Mouse (Mus musculus): ENCODE data around the gene Fig4.
A peak's percentile ranks its signal among the peaks of the same experiment; 100 is the strongest.

Gene Fig4

GRCm38 (mm10) chr10:41302689-41303431 is at the start of gene Fig4:
Gene Fig4, minus strand, starts transcription at chr10:41303260.
- Histone ChIP-seq H3K27me3 (ENCODE audit: control insufficient read depth, insufficient read depth, low read length, poor library complexity, severe bottlenecking) (no peaks in the 10 kb centered on the region), H3K36me3 (ENCODE audit: control insufficient read depth, insufficient read depth, low read length, poor library complexity, severe bottlenecking) (no peaks in the 10 kb centered on the region)
- DNase-seq (ENCODE audit: low read depth, low spot score): peak; percentile 95

- DNase-seq (ENCODE audit: low read depth, low spot score): no peak
- Histone ChIP-seq H3K36me3 (ENCODE audit: control insufficient read depth, insufficient read depth, low read length, poor library complexity, severe bottlenecking) (no peaks in the 10 kb centered on the region), H3K27me3 (ENCODE audit: control insufficient read depth, insufficient read depth, low read length, poor library complexity, severe bottlenecking) (no peaks in the 10 kb centered on the region)
Measured at GRCm38 (mm10) chr10:41341346-41341745, 38.3 kb upstream of the Fig4 start.

DNA sequence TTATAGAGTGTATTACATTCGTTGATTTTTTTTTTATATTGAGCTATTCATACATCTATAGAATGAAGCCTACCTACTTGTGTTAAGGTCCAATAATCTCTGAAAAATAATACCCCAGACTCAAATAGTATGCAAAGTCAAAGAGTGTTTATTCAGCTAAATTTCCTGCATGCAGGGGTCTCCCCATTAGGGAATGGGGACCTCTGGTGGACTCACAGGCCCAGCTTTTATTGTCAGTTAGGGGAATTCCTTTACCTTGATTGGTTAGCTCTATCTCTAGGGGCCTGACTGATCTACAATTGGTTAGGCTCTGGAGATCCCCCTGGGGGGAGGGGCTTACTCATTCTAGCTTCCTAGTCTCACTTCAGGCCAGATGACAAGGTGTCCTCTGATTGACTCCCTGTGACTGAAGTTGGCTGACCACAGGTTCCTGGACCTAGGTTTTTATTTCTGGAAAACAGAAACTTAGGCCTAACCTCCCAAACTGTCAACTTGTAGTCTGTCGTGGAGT is 29.5 kb upstream of the Fig4 start:
- DNase-seq (ENCODE audit: low read depth, low spot score): peak; percentile 13
- Histone ChIP-seq H3K36me3 (ENCODE audit: control insufficient read depth, insufficient read depth, low read length, poor library complexity, severe bottlenecking) (no peaks in the 10 kb centered on the region), H3K27me3 (ENCODE audit: control insufficient read depth, insufficient read depth, low read length, poor library complexity, severe bottlenecking) (no peaks in the 10 kb centered on the region; the same call in 1 of the 2 replicates)

DNA sequence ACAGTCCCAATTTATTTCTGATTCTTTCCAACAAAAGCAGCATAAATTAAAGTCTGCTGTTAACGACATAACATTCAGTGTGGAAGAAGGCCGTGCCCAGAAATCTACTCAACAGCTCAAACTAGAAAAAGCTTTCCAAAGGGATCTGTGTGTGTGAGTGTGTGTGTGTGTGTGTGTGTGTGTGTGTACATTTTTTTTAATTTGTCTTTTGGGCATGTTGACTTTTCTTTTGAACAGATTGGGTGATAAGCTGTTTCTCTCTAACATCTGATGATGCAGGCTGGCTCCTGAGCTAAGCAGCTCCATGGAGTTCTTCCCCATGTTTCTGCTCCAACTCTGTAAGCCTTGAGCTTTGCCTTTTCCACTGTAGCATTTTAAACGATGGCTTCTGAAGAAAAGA is 12.8 kb upstream of the Fig4 start:
- no peaks in the 10 kb centered on the region for H3K27me3 ChIP-seq (ENCODE audit: control insufficient read depth, insufficient read depth, low read length, poor library complexity, severe bottlenecking)
- H3K36me3 ChIP-seq (ENCODE audit: control insufficient read depth, insufficient read depth, low read length, poor library complexity, severe bottlenecking): no peaks in the 10 kb centered on the region
- no peak for DNase-seq (ENCODE audit: low read depth, low spot score)

GRCm38 (mm10) chr10:41308205-41308604 is 5.1 kb upstream of the Fig4 start:
- no peaks in the 10 kb centered on the region for H3K27me3 ChIP-seq (ENCODE audit: control insufficient read depth, insufficient read depth, low read length, poor library complexity, severe bottlenecking)
- no peaks in the 10 kb centered on the region for H3K36me3 ChIP-seq (ENCODE audit: control insufficient read depth, insufficient read depth, low read length, poor library complexity, severe bottlenecking)
- DNase-seq (ENCODE audit: low read depth, low spot score): no peak

DNA sequence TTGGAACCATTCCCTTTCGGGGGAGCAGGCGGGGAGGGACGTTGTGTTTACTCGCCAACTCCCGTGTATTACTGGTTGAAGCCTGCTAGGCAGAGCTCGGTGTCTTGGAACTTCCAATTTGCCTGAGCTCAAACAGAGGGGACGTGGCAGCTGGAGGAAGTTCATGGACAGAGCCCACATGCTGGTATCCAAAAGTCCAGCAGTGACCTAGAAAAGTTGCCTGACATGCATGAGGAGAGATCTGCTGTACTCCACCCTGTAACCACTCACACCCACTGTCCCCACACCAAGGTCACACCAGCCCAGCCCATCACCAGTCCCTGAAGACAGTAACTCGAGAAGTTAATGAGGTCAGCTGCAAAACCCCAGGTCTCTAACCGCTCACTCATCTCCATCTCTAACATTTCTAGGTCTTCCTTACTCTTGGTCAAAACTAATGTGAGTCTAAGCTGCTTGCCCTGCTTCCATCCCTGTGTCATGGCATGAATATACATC is 1.9 kb upstream of the Fig4 start:
- Histone ChIP-seq H3K27me3 (ENCODE audit: control insufficient read depth, insufficient read depth, low read length, poor library complexity, severe bottlenecking) (no peaks in the 10 kb centered on the region), H3K36me3 (ENCODE audit: control insufficient read depth, insufficient read depth, low read length, poor library complexity, severe bottlenecking) (no peaks in the 10 kb centered on the region)
- DNase-seq (ENCODE audit: low read depth, low spot score): no peak

DNA sequence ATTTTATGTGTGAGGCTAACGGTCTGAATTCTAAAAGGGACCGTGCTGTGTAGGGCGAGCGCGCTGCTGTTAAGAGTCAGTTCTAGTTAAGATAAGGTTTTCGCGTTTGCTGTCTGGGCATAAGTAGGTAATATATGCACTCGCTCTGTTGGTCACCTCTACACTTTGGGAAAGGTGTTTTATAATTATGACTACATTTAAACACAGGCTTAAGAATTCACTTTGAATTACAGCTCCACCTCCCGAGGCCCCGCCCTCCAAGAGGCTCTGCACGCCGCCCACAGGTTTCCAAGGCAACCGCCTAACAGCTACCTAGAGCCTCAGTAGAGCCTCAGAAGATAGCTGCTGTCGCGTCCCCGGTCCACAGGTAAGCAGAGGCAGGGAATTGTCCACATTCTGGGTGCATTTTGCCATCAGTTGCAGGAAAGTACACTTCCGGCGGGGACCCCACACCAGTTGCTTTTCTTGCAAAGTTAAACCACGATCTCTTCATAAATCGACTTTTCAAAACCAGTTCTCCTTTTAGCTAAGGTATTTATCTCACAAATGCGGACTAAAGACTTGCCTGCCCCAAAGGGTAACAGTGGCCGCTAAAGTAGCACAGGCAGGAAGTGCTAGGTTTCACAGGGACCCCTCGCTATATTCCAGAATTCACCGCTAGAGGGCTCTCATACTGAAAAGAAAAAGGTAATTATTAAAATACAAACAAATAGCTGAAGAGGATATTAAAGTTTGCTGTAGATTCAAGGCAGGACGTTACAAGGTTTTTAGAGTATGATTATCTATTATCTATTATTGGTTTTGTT is 782 bp upstream of the Fig4 start, which contains the start of gene Ak9:
Gene Ak9 (plus strand): TSS at position 342 of the 806 bp plus-strand sequence.
- Histone ChIP-seq H3K36me3 (ENCODE audit: control insufficient read depth, insufficient read depth, low read length, poor library complexity, severe bottlenecking) (no peaks in the 10 kb centered on the region), H3K27me3 (ENCODE audit: control insufficient read depth, insufficient read depth, low read length, poor library complexity, severe bottlenecking) (no peaks in the 10 kb centered on the region)
- peak; percentile 94 for DNase-seq (ENCODE audit: low read depth, low spot score)

DNA sequence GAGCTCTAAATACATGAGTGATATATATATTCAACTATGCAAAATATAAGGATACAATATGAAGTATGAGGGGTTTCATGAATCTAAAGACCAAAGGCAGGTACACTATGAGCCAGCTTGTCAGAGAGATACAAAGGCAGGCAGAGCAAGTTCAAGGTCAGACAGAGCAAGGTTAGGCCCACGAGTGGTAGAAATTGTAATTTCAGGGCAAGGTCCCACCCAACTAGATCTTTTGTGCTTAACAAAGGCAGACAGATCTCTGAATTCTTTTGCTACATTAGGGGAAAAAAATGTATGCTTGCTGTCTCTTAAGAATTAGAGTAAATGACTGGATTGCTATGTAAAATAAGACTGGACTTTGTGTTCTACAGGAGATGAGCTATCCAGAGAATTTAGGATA is 2.9 kb downstream of the Fig4 start:
- no peak for DNase-seq (ENCODE audit: low read depth, low spot score)
- no peaks in the 10 kb centered on the region for H3K27me3 ChIP-seq (ENCODE audit: control insufficient read depth, insufficient read depth, low read length, poor library complexity, severe bottlenecking)
- H3K36me3 ChIP-seq (ENCODE audit: control insufficient read depth, insufficient read depth, low read length, poor library complexity, severe bottlenecking): no peaks in the 10 kb centered on the region; the same call in 1 of the 2 replicates

DNA sequence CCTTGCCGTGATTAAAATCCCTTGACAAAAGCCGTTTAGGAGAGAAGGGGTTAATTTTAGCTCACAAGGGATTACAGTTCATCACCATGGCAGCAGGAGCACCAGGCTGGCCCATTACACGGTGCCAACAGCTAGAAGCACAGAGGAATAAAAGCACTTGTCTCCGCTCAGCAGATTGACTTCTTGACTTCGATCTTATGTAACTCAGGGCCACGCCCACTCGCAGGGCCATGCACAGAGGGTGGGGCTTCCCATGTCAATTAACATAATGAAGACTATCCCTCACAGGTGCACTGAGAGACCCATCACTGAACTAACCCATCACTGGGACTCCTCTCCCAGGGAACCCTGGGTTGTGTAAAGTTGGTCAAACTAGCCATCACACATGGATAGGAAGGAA is 7.9 kb downstream of the Fig4 start:
- Histone ChIP-seq H3K27me3 (ENCODE audit: control insufficient read depth, insufficient read depth, low read length, poor library complexity, severe bottlenecking) (no peaks in the 10 kb centered on the region), H3K36me3 (ENCODE audit: control insufficient read depth, insufficient read depth, low read length, poor library complexity, severe bottlenecking) (no peaks in the 10 kb centered on the region; the same call in 1 of the 2 replicates)
- peak; percentile 23 for DNase-seq (ENCODE audit: low read depth, low spot score)

DNA sequence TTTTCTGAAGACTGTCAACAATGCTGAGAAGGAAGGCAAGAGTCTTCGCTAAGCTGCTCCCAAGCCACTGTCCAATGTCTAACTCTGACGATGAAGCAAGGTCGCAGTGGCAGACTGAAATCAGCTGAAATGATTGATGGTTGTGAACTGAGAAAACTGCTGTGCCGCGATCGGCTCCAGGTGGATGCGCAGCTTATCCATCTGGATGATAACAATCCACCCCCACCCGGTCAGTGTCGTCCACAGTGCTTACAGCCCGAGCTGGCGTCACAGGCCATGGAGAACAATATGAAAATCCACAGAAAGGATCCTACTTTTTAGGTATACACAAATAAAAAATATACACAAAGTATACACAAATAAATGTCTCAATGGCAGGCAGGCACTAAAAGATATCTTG is 8.3 kb downstream of the Fig4 start:
- Histone ChIP-seq H3K36me3 (ENCODE audit: control insufficient read depth, insufficient read depth, low read length, poor library complexity, severe bottlenecking) (no peaks in the 10 kb centered on the region; the same call in 1 of the 2 replicates), H3K27me3 (ENCODE audit: control insufficient read depth, insufficient read depth, low read length, poor library complexity, severe bottlenecking) (no peaks in the 10 kb centered on the region)
- DNase-seq (ENCODE audit: low read depth, low spot score): no peak

DNA sequence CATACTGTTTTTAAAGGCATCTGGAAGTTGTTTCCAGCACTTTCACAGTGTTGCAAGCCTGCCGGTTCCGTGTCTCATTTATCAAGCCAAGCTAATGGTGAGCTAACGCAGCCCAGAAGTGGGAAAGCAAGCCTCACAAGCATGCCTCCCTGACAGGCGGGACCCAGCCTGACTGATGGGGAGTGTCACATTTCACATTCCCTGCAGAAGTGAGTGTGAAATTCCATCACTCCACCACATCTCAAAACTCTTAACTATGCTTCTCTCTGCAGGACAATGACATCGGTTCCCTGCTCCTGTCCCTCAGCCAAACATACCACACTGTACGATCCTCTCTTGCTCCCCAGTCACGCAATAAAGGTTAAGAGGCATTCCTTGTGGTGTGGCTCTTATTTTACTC is 10.0 kb downstream of the Fig4 start:
- Histone ChIP-seq H3K36me3 (ENCODE audit: control insufficient read depth, insufficient read depth, low read length, poor library complexity, severe bottlenecking) (no peaks in the 10 kb centered on the region; the same call in 1 of the 2 replicates), H3K27me3 (ENCODE audit: control insufficient read depth, insufficient read depth, low read length, poor library complexity, severe bottlenecking) (no peaks in the 10 kb centered on the region)
- no peak for DNase-seq (ENCODE audit: low read depth, low spot score)

DNA sequence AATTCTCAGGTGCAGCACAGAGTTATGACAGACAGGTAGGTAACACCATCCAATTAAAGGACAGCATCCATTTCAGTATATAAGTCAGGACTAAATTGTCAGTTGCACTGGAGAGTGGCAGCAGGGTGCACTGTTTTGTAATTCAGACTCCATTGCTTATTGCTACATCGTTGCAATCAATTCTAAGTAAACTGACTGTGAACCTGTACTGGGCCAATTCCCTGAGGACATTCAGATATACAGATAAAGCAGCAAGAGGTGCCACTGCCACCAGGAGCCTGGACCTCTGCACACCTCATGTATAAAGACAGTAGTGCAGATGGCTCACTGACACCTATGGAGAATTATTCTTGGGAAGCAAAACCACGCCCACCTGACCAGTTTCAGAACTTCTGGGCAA is 12.0 kb downstream of the Fig4 start:
- H3K36me3 ChIP-seq (ENCODE audit: control insufficient read depth, insufficient read depth, low read length, poor library complexity, severe bottlenecking): no peaks in the 10 kb centered on the region; the same call in 1 of the 2 replicates
- no peak for DNase-seq (ENCODE audit: low read depth, low spot score)
- no peaks in the 10 kb centered on the region for H3K27me3 ChIP-seq (ENCODE audit: control insufficient read depth, insufficient read depth, low read length, poor library complexity, severe bottlenecking)

GRCm38 (mm10) chr10:41288771-41289415 is 14.2 kb downstream of the Fig4 start:
- DNase-seq (ENCODE audit: low read depth, low spot score): peak; percentile 85
- H3K27me3 ChIP-seq (ENCODE audit: control insufficient read depth, insufficient read depth, low read length, poor library complexity, severe bottlenecking): no peaks in the 10 kb centered on the region
- no peaks in the 10 kb centered on the region for H3K36me3 ChIP-seq (ENCODE audit: control insufficient read depth, insufficient read depth, low read length, poor library complexity, severe bottlenecking)

- no peaks in the 10 kb centered on the region for H3K36me3 ChIP-seq (ENCODE audit: control insufficient read depth, insufficient read depth, low read length, poor library complexity, severe bottlenecking)
- H3K27me3 ChIP-seq (ENCODE audit: control insufficient read depth, insufficient read depth, low read length, poor library complexity, severe bottlenecking): no peaks in the 10 kb centered on the region
- DNase-seq (ENCODE audit: low read depth, low spot score): no peak
Measured at GRCm38 (mm10) chr10:41288074-41288473, 15.0 kb downstream of the Fig4 start.
